Mouse (Mus musculus): ENCODE measurements around the gene Hmcn2. TPM values are rescaled to one million over a fixed set of nuclear protein-coding genes. Genes with fewer than 3 reads are reported as not detected.

The Hmcn2 gene
- total and polyA plus RNA-seq, 2 experiments from 2014 or later, result 0.54 to 0.68 TPM

GRCm38 (mm10) chr2:31376057-31376456, 61.8 kb downstream of the Hmcn2 start:
- Histone ChIP-seq H3K4me1 (ENCODE audit: insufficient read depth, low read length) (no peaks in the 10 kb centered on the region), H3K9me3 (ENCODE audit: low read length) (no peaks in the 10 kb centered on the region), H3K4me3 (ENCODE audit: low read length) (no peak overlapping the region), H3K27ac (no peak overlapping the region), H3K27me3 (ENCODE audit: insufficient read depth, low read length) (no peaks in the 10 kb centered on the region; the same call in 1 of the 2 replicates), H3K36me3 (ENCODE audit: insufficient read depth, low read length) (no peaks in the 10 kb centered on the region), H3K4me2 (ENCODE audit: low read depth, low read length) (no peak overlapping the region), H3K9ac (replicated peaks; ENCODE audit: low read length) (no peak overlapping the region)
- TF ChIP-seq CTCF (IDR thresholded peaks at IDR 0.05; ENCODE audit: low read depth), result no peak
- 43% methylated on average over 3 of the region's 3 CpGs for WGBS
- ATAC-seq (no peak), DNase-seq (ENCODE audit: low spot score) (no peak)

- no peak for TF ChIP-seq CTCF (IDR thresholded peaks at IDR 0.05; ENCODE audit: low read depth)
- no peak overlapping the region for H3K4me3 ChIP-seq (ENCODE audit: low read length)
- H3K4me2 ChIP-seq (ENCODE audit: low read depth, low read length), result no peak overlapping the region
- no peaks in the 10 kb centered on the region for H3K9me3 ChIP-seq (ENCODE audit: low read length)
- no peaks in the 10 kb centered on the region; the same call in 1 of the 2 replicates for H3K27me3 ChIP-seq (ENCODE audit: insufficient read depth, low read length)
- DNase-seq (ENCODE audit: low spot score), result no peak
- no peak for ATAC-seq
- no peaks in the 10 kb centered on the region for H3K36me3 ChIP-seq (ENCODE audit: insufficient read depth, low read length)
- H3K9ac ChIP-seq (replicated peaks; ENCODE audit: low read length), result no peak overlapping the region
- WGBS, result 55% methylated on average over 2 of the region's 2 CpGs
- no peak overlapping the region for H3K27ac ChIP-seq
- H3K4me1 ChIP-seq (ENCODE audit: insufficient read depth, low read length), result no peaks in the 10 kb centered on the region
These were observed 63.3 kb downstream of the Hmcn2 start for GRCm38 (mm10) chr2:31377481-31377880.

GRCm38 (mm10) chr2:31381292-31381846, 67.2 kb downstream of the Hmcn2 start:
- ATAC-seq (peak; percentile 65), DNase-seq (ENCODE audit: low spot score) (peak; percentile 84)
- Histone ChIP-seq H3K27ac (no peak overlapping the region), H3K36me3 (ENCODE audit: insufficient read depth, low read length) (no peaks in the 10 kb centered on the region), H3K4me3 (ENCODE audit: low read length) (no peak overlapping the region), H3K4me2 (ENCODE audit: low read depth, low read length) (no peak overlapping the region), H3K9me3 (ENCODE audit: low read length) (no peaks in the 10 kb centered on the region), H3K27me3 (ENCODE audit: insufficient read depth, low read length) (no peaks in the 10 kb centered on the region; the same call in 1 of the 2 replicates), H3K9ac (replicated peaks; ENCODE audit: low read length) (no peak overlapping the region), H3K4me1 (ENCODE audit: insufficient read depth, low read length) (no peaks in the 10 kb centered on the region)
- WGBS, result 30% methylated on average over 4 of the region's 4 CpGs
- TF ChIP-seq CTCF (IDR thresholded peaks at IDR 0.05; ENCODE audit: low read depth), result peak; percentile 96

- peak; percentile 18 for DNase-seq (ENCODE audit: low spot score)
- no peak for ATAC-seq
- Histone ChIP-seq H3K9ac (replicated peaks; ENCODE audit: low read length) (no peak overlapping the region), H3K4me2 (ENCODE audit: low read depth, low read length) (no peak overlapping the region), H3K9me3 (ENCODE audit: low read length) (no peaks in the 10 kb centered on the region), H3K4me3 (ENCODE audit: low read length) (no peak overlapping the region), H3K27me3 (ENCODE audit: insufficient read depth, low read length) (no peaks in the 10 kb centered on the region), H3K36me3 (ENCODE audit: insufficient read depth, low read length) (no peaks in the 10 kb centered on the region), H3K4me1 (ENCODE audit: insufficient read depth, low read length) (no peaks in the 10 kb centered on the region), H3K27ac (no peak overlapping the region)
- whole genome bisulfite sequencing, result 23% methylated on average over 4 of the region's 4 CpGs
- TF ChIP-seq CTCF (IDR thresholded peaks at IDR 0.05; ENCODE audit: low read depth), result peak; percentile 78
These were observed 68.7 kb downstream of the Hmcn2 start for GRCm38 (mm10) chr2:31382952-31383351.

- no peak for TF ChIP-seq CTCF (IDR thresholded peaks at IDR 0.05; ENCODE audit: low read depth)
- WGBS, result 64% methylated on average over 10 of the region's 10 CpGs
These were observed 102.8 kb downstream of the Hmcn2 start for GRCm38 (mm10) chr2:31416968-31417367.

GRCm38 (mm10) chr2:31418021-31418420, 103.8 kb downstream of the Hmcn2 start:
- no peak overlapping the region for H3K4me2 ChIP-seq (ENCODE audit: low read depth, low read length)

More at GRCm38 (mm10) chr2:31416968-31417367, 102.8 kb downstream of the Hmcn2 start:
- DNase-seq (ENCODE audit: low spot score) (no peak), ATAC-seq (no peak)
- H3K9me3 ChIP-seq (ENCODE audit: low read length), result no peaks in the 10 kb centered on the region
- H3K27me3 ChIP-seq (ENCODE audit: insufficient read depth, low read length), result no peaks in the 10 kb centered on the region
- H3K4me3 ChIP-seq (ENCODE audit: low read length), result no peak overlapping the region
- H3K9ac ChIP-seq (replicated peaks; ENCODE audit: low read length), result no peak overlapping the region
- H3K36me3 ChIP-seq (ENCODE audit: insufficient read depth, low read length), result no peaks in the 10 kb centered on the region
- H3K4me1 ChIP-seq (ENCODE audit: insufficient read depth, low read length), result no peaks in the 10 kb centered on the region
- no peak overlapping the region for H3K27ac ChIP-seq
- H3K4me2 ChIP-seq (ENCODE audit: low read depth, low read length), result no peak overlapping the region

GRCm38 (mm10) chr2:31418571-31418970, 104.4 kb downstream of the Hmcn2 start:
- Histone ChIP-seq H3K36me3 (ENCODE audit: insufficient read depth, low read length) (no peaks in the 10 kb centered on the region), H3K27ac (no peak overlapping the region), H3K9me3 (ENCODE audit: low read length) (no peaks in the 10 kb centered on the region), H3K4me1 (ENCODE audit: insufficient read depth, low read length) (no peaks in the 10 kb centered on the region), H3K9ac (replicated peaks; ENCODE audit: low read length) (no peak overlapping the region), H3K4me3 (ENCODE audit: low read length) (no peak overlapping the region), H3K27me3 (ENCODE audit: insufficient read depth, low read length) (no peaks in the 10 kb centered on the region), H3K4me2 (ENCODE audit: low read depth, low read length) (no peak overlapping the region)
- DNase-seq (ENCODE audit: low spot score) (peak; percentile 21), ATAC-seq (peak; percentile 61; the same call in 1 of the 2 replicates)
- WGBS, result 17% methylated on average over 8 of the region's 8 CpGs
- no peak for TF ChIP-seq CTCF (IDR thresholded peaks at IDR 0.05; ENCODE audit: low read depth)

More at GRCm38 (mm10) chr2:31418021-31418420, 103.8 kb downstream of the Hmcn2 start:
- no peaks in the 10 kb centered on the region for H3K4me1 ChIP-seq (ENCODE audit: insufficient read depth, low read length)
- ATAC-seq, result no peak
- no peak overlapping the region for H3K27ac ChIP-seq
- H3K9ac ChIP-seq (replicated peaks; ENCODE audit: low read length), result no peak overlapping the region
- 62% methylated on average over 5 of the region's 5 CpGs for WGBS
- no peak overlapping the region for H3K4me3 ChIP-seq (ENCODE audit: low read length)
- no peaks in the 10 kb centered on the region for H3K27me3 ChIP-seq (ENCODE audit: insufficient read depth, low read length)
- no peak for TF ChIP-seq CTCF (IDR thresholded peaks at IDR 0.05; ENCODE audit: low read depth)
- H3K36me3 ChIP-seq (ENCODE audit: insufficient read depth, low read length), result no peaks in the 10 kb centered on the region
- no peak for DNase-seq (ENCODE audit: low spot score)
- H3K9me3 ChIP-seq (ENCODE audit: low read length), result no peaks in the 10 kb centered on the region

All from hindbrain, postnatal 0 days (tissue).